Mouse (Mus musculus): Measurements from ENCODE around the gene Vmn2r4. TPM values are rescaled to one million over a fixed set of nuclear protein-coding genes. Genes with fewer than 3 reads are reported as not detected.

Vmn2r4 gene
- not detected for polyA plus RNA-seq (2017; shearing (Covaris generic))

GRCm38 (mm10) chr3:64415268-64415667, at the start of gene Vmn2r4:
Gene Vmn2r4 (minus strand): TSS chr3:64415368.

Other genes starting within 250 kb of the Vmn2r4 start
- gene Vmn2r3, start 125.7 kb downstream of the Vmn2r4 start, polyA plus RNA-seq (2017; shearing (Covaris generic)) = 0.07 TPM
- not detected for gene Vmn2r5, start 94.5 kb upstream of the Vmn2r4 start, polyA plus RNA-seq (2017; shearing (Covaris generic))
- not detected for gene Vmn2r6, start 150.5 kb upstream of the Vmn2r4 start, polyA plus RNA-seq (2017; shearing (Covaris generic))

All from inflammation-experienced regulatory T-cells, adult 16 weeks (primary cell).